Mouse (Mus musculus) brain, embryonic 14.5 days (tissue): ENCODE results near the gene Prps1l1. TPM values are rescaled to one million over a fixed set of nuclear protein-coding genes. Genes with fewer than 3 reads are reported as not detected.

ENCODE experiments used
- DNase-seq: peaks from one replicate; pipeline ENCODE4 v3.0.0-alpha.2; 2011; ENCODE audit warnings: low read depth
- CTCF ChIP-seq: fragments of 200-500 bp; IDR thresholded peaks from 2 replicates; pipeline ENCODE4 v1.5.1; 2012; ENCODE audit warnings: inconsistent platforms, mild to moderate bottlenecking, moderate library complexity, borderline replicate concordance; ENCODE audit not compliant: insufficient read depth, insufficient read length; ENCODE audit errors: extremely low read depth
- POLR2A ChIP-seq: fragments of 200-500 bp; IDR thresholded peaks from 2 replicates; pipeline ENCODE4 v1.6.1; 2012; ENCODE audit warnings: mild to moderate bottlenecking, inconsistent platforms, borderline replicate concordance; ENCODE audit not compliant: poor library complexity, insufficient read depth, insufficient read length, severe bottlenecking; ENCODE audit errors: extremely low read depth
- polyA plus RNA-seq: library from polyadenylated mRNA; depleted of rRNA; stranded (reverse); fragments of >200 nt; gene quantifications from 2 replicates; pipeline ENCODE4 v1.2.3, GENCODE M21; 2012; rRNA removed

Prps1l1 gene
- polyA plus RNA-seq = not detected in 2 replicates

DNA sequence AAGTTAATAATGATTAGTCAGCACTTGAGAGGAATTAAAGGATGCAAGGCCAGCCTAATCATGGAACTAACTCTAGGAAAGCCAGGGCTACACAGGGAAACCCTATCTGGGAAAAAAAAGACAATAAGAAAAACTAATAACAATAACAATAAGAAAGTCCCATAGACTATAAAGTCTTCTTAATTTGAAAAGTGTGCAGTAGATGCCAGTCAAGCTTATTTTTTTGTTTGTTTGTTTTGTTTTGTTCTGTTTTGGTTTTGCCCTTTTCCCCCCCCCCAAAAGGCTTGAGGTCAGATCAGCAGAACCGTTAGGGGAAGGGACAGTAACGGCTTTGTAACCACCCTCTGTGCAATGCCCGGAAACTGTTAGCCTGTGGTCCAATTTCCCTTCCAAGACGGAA lies at the start of gene Prps1l1:
Prps1l1 (plus strand) TSS at position 301 of the 400 bp plus-strand sequence.
- no peak for DNase-seq
- TF ChIP-seq POLR2A (no peak), CTCF (no peak)

DNA sequence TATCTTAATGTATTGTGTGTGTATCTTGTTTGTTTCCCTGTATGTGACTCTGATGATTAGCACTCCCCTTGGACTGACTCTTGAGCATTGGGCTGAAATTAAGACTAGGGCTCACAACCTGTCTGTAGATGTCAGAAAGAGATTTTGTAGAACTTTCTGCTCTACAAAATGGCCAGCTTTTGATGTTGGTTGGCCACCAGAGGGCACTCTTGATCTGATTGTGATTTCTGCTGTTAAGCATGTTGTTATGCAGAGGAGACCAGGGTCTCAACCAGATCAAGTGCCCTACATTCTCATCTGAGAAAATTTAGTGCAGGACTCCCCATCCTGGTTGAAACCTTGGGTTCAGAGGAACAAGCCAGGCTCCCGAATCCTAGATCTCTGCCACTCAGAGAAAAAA lies 46.6 kb upstream of the Prps1l1 start:
- TF ChIP-seq POLR2A (no peak), CTCF (no peak)
- DNase-seq = peak; percentile 18

DNA sequence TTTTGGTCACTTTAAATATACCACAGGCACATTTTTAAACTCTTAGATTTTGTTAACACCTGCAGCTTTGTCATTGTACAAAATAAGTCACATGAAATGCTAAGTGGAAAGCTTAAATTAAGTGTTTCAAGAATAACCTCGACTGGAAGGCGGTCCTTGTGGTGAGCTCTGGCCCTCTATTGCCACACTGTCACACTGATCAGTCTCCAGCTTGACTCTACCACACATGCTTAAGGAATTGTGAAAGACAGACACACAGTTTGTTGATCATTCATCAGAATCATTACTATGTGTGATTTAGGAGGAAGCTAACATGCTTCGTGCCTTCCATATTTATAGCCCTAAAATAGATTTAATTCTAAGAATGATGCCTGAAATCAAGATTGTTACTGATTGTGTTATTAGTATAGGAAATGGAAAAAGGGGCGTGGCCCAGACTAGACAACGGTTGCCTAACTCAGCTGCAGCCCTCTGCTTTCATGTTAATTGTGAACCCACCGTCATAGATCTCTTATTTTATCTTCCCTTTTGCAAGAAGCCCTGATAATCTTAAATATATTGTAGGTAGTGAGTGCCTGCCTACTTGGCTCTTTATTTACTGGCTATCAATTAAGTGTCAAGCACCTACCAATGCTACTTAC lies 35.4 kb upstream of the Prps1l1 start:
- no peak for DNase-seq
- no peak for TF ChIP-seq POLR2A
- no peak for TF ChIP-seq CTCF

DNA sequence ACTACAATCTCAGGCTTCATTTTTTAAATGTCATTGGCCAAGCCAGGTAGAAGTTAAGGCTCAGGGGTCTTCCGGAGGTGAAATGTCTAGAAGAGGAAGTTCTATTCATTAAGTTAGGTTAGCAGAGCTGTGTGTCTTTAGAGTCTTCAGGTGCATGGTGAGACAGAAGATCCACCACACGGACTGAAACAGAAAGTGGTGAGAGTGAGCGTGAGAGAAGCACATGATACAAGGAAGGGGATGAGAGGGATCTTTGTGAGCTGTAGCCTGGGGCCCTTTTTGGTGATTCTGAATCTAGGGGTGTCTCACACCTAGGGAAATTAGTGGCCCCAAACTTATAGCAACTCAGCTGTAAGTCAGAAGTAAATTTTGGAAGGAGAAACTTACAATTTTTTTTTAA lies 8.6 kb upstream of the Prps1l1 start:
- DNase-seq = no peak
- TF ChIP-seq CTCF = no peak

DNA sequence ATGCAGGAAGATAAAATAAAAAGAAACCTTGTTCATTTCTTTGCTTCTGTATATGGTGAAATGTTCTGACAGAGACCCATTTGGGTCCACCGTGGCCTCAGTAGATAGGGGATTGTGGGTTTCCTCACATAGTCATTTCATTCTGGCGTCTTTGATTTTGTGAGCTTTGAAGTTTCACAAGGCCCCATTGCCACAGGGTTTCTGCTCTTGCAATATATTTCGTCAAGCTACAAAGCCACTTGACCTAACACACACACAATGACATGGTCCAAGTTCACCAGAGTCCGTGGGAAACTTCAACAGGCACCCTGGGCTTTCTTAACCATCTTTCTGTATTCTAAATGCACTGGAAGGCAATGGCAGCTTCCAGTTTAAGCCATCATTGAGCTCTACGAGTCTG lies 1.3 kb downstream of the Prps1l1 start:
- no peak for TF ChIP-seq CTCF
- no peak for TF ChIP-seq POLR2A
- DNase-seq = no peak

DNA sequence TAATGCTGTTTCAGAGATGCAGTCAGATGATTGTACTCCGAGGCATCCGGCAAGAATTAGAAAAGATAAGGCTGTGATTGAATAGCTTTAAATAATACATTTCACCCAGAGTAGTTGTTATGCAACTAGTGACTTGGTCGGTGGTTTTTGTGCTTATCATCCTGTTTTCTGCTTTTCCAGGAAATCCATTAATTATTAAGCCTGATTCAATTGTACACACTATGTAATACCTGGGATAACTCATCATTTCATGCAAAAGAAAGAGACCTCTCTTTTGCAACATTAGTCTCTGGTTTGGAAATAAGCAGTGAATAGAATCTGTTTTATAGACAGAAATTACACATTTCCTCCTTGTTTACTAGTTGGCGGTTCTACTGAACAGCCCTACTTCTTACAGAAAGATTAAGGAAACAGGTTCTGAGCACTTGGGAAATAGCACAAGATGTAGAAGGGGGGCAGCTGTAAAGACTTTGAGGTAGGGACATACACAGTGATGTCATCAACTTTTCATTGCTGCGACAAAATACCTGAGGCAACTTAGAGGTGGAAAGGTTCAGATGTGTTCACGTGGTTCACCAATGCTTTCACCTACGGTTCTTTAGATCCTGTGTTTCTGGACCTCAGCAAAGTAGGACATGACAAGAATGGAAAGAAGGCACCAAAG lies 5.1 kb downstream of the Prps1l1 start:
- DNase-seq = no peak
- TF ChIP-seq POLR2A = no peak
- no peak for TF ChIP-seq CTCF

DNA sequence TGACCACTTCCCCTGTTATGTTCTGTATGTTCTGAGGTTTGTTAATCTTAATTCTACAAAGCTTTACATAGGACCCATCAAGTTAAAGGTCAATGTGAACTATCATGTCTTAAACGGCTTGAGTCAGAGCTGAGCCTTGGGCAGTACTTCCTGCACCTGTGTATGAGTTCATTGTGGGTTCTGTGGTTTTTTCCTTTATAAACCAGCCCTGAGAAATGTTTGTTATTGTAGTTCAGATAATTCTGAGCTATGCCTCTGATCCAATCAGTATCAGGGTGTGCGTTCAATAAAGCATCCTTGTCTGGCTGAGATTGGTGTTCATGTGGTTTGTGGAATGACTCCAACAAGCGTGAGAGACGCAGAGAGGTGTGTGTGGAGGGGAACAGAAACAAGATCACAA lies 5.8 kb downstream of the Prps1l1 start:
- no peak for TF ChIP-seq CTCF
- TF ChIP-seq POLR2A = no peak
- no peak for DNase-seq

DNA sequence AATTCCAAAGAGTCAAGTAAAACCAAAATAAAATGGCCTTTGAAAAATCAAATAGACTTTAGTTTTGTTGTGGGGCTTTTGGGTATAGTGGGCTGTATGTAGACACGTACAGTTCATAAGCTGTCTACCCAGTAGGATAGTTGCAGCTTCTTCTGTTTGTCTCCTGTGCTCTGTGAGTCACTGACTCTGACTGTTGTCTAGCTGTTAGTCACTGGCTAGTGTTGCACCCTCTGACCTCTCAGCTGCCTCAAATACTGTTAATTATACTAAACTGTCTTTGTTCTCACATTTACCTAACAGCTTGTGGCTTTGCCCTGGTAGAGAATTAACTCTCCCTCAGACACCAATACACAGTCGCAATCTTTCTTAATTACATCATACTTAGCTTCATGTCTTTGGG lies 7.3 kb downstream of the Prps1l1 start:
- no peak for TF ChIP-seq CTCF
- no peak for TF ChIP-seq POLR2A
- no peak for DNase-seq

DNA sequence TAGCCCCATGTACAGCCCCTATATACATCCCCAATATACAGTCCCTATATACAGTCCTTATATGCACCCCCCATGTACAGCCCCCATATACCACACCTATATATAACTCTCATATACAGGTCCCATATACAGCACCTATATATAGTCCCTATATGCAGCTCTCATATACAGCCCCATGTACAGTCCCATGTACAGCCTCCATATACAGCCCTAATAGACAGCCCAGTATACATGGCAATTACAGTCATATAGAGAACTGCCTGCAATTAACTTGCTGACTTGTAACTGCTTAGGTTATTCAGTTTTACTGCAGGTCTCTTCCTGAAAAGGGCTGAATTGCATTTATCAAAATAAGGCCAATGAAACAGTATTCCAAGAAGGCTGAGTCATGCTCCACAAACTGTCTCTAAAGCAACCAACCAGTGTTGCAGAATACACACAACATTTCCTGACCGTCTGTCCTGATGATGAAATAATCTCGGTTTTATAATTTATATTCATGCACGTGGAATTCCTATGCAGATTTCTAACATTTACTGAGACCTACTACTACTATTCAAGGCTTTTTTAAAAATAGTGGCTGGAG lies 13.1 kb downstream of the Prps1l1 start:
- no peak for DNase-seq

DNA sequence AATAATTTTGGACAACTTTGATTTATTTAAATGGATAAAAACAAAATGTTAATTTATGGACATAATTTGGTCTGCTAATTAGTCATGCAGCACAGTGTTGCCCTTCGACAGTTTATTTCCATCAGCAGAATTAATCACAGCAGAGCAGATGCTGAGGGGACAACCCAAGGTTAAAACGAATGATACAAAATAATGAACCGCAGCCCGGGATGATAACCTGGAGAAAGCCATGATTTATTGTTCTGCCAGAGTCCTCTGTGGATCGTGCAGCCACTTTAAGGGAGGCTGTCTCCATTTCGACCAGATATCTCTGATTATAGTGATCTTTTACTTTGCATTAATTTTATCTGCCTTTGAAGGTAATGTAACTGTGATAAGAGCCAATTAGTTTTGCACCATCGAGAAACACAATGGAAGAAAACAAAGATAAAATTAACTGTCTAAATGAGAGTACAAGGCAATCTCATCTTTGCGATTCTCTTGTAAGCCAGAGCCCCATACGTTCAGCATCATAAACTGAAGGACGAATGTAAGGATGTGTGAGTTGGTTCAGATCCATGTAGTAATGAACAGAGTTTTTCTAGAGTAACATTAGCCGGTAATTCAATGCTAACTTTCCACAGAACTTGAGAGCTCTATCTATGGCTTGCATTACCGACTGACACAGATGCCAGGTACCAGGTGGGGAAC lies 14.4 kb downstream of the Prps1l1 start:
- DNase-seq = peak; percentile 28
- no peak for TF ChIP-seq POLR2A
- no peak for TF ChIP-seq CTCF

More for the DNA sequence above, 13.1 kb downstream of the Prps1l1 start:
- no peak for TF ChIP-seq POLR2A
- TF ChIP-seq CTCF = no peak

DNA sequence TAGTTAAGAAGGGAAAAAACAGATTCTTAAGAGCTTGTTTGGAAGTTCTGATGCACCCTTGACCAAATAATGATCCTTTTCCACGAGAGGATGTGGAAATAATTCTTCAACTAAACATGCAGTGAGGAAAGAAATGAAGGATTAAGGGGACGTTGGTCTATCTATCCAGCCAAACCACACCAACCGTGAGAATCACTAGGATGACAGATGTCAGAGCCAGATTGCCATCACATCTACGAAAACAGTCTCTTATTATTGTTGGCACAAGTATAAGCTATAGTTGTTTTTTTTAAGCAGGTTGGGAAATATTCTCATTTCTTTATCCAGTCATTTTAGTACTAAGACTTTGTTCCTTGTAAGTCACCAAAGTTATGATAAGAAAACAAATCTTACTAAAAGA lies 15.8 kb downstream of the Prps1l1 start:
- peak; percentile 55 for DNase-seq
- TF ChIP-seq CTCF (no peak), POLR2A (no peak)

DNA sequence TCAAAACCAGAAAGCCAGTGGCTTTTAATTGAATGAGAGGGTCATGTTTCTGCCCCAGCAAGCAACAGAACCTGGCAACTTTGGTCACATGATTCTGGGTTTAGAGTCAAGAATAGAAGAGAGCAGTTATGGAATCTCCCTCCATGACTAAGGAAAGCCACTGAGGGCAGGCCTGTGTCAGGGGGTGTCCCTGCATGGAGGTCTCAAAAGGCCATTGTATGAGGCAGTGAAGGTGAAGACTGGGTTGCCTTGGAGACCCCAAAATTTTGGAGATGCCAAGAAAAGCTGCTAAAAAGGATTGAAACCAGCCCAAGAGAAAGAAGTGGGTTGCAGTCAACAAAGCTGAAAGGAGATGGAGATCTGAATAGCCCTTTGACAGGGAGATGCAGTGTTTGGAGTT lies 21.2 kb downstream of the Prps1l1 start:
- TF ChIP-seq CTCF (no peak), POLR2A (no peak)
- DNase-seq = peak; percentile 66

DNA sequence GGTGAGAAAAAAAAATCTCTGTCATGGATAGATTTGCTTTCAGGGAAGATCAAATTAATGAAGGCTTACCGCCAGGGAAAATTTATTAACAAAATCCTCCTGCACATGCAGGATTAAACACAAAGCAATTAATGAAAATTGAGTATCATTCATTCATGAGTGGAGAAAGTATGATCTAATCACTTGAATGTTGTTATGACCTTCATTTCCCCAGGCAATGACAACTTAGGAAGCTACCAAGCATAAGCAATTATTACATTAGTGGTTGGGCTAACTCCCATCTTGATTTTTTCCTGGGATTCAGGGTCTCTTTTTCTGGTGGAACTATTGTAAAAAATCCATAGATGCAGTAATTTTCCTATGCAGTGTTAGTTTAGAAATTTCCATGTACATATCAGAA lies 23.3 kb downstream of the Prps1l1 start:
- TF ChIP-seq CTCF (no peak), POLR2A (no peak)

More for the DNA sequence above, 23.3 kb downstream of the Prps1l1 start:
- peak; percentile 61 for DNase-seq
